Mouse (Mus musculus) ES-Bruce4 (cell line): ENCODE data around the gene Cfap70. TPM values are rescaled to one million over a fixed set of nuclear protein-coding genes. Genes with fewer than 3 reads are reported as not detected.

Experiments used
- H3K27ac ChIP-seq: 2 replicates; pipeline ENCODE4 v1.5.1; 2012; ENCODE audit warnings: low read length, inconsistent platforms; ENCODE audit not compliant: insufficient read depth
- H3K27me3 ChIP-seq: 2 replicates; pipeline ENCODE4 v1.6.1; 2012; ENCODE audit warnings: mild to moderate bottlenecking, low read length, inconsistent platforms; ENCODE audit not compliant: control insufficient read depth, poor library complexity, insufficient read depth, severe bottlenecking
- H3K36me3 ChIP-seq: 2 replicates; pipeline ENCODE4 v1.6.1; 2012; ENCODE audit warnings: inconsistent platforms, mild to moderate bottlenecking, low read length, moderate library complexity; ENCODE audit not compliant: control insufficient read depth, poor library complexity, insufficient read depth, severe bottlenecking
- H3K4me1 ChIP-seq: one replicate; pipeline ENCODE4 v1.8.1; 2011; ENCODE audit warnings: low read length; ENCODE audit not compliant: control insufficient read depth, insufficient read depth
- H3K4me3 ChIP-seq: 2 replicates; pipeline ENCODE4 v1.5.1; 2011; ENCODE audit warnings: low read depth, mild to moderate bottlenecking, low read length
- H3K9ac ChIP-seq: 2 replicates; pipeline ENCODE4 v1.6.1; 2012; ENCODE audit warnings: low read depth, mild to moderate bottlenecking, inconsistent platforms; ENCODE audit not compliant: poor library complexity, severe bottlenecking
- H3K9me3 ChIP-seq: replicated peaks from 2 replicates; pipeline ENCODE4 v1.6.1; 2012; ENCODE audit warnings: mild to moderate bottlenecking, low read length, inconsistent platforms; ENCODE audit not compliant: control insufficient read depth, poor library complexity, insufficient read depth, severe bottlenecking
- CTCF ChIP-seq: IDR thresholded peaks from one replicate; pipeline ENCODE4 v1.8.1; 2011; ENCODE audit warnings: low read depth, low read length
- EP300 ChIP-seq: IDR thresholded peaks from 2 replicates; pipeline ENCODE4 v1.6.1; 2011; ENCODE audit warnings: low read depth, low read length; ENCODE audit not compliant: insufficient read depth
- POLR2A ChIP-seq: IDR thresholded peaks from one replicate; pipeline ENCODE4 v1.8.1; 2011; ENCODE audit warnings: low read length; ENCODE audit not compliant: insufficient read depth
- polyA plus RNA-seq: library from polyadenylated mRNA; stranded (reverse); fragments of >200 nt; gene quantifications from 2 replicates; pipeline ENCODE4 v1.2.4, GENCODE M21; 2011; ENCODE audit warnings: low read depth; ENCODE audit not compliant: missing spikeins, insufficient read depth, insufficient read length

The Cfap70 gene
- polyA plus RNA-seq, 1 experiment = 2.1 TPM

- Histone ChIP-seq H3K36me3 (no peaks in the 10 kb centered on the region; the same call in 1 of the 2 replicates), H3K27ac (peak overlapping the region; percentile 25; the same call in 1 of the 2 replicates), H3K4me3 (no peak overlapping the region), H3K9me3 (no peaks in the 10 kb centered on the region), H3K4me1 (peaks cover 6% of the 10 kb centered on the region), H3K9ac (0 out of 2 replicates have a peak overlapping the region, but pooled peaks have one; percentile 18), H3K27me3 (no peaks in the 10 kb centered on the region)
- TF ChIP-seq POLR2A (no peak), EP300 (no peak), CTCF (no peak)
Observed at GRCm38 (mm10) chr14:20480195-20480579, 28.2 kb upstream of the Cfap70 start.

GRCm38 (mm10) chr14:20479291-20480194 is 27.5 kb upstream of the Cfap70 start, which contains the start of gene Anxa7:
Gene Anxa7, minus strand, starts transcription at chr14:20480133.
- H3K9ac ChIP-seq = peak within 1 kb of the TSS; percentile 62
- no peaks in the 10 kb centered on the region for H3K36me3 ChIP-seq
- no peak for TF ChIP-seq CTCF
- peak; percentile 4; the same call in 1 of the 2 replicates for TF ChIP-seq EP300
- TF ChIP-seq POLR2A = peak; percentile 42
- peaks cover 6% of the 10 kb centered on the region for H3K4me1 ChIP-seq
- H3K27me3 ChIP-seq = no peaks in the 10 kb centered on the region
- peak within 1 kb of the TSS; percentile 25 for H3K27ac ChIP-seq
- no peaks in the 10 kb centered on the region for H3K9me3 ChIP-seq
- H3K4me3 ChIP-seq = peak within 1 kb of the TSS; percentile 71

- TF ChIP-seq EP300 (0 out of 2 replicates have a peak, but pooled peaks have one; percentile 43), CTCF (no peak)
- no peaks in the 10 kb centered on the region for H3K27me3 ChIP-seq
- H3K36me3 ChIP-seq = no peaks in the 10 kb centered on the region
- peak overlapping the region; percentile 71 for H3K4me3 ChIP-seq
- H3K4me1 ChIP-seq = peaks cover 6% of the 10 kb centered on the region
- H3K9ac ChIP-seq = peak overlapping the region; percentile 62
- peak overlapping the region; percentile 77 for H3K27ac ChIP-seq
- H3K9me3 ChIP-seq = no peaks in the 10 kb centered on the region
Observed at GRCm38 (mm10) chr14:20478801-20479200, 26.8 kb upstream of the Cfap70 start.

- H3K9ac ChIP-seq = no peak overlapping the region
- H3K27me3 ChIP-seq = no peaks in the 10 kb centered on the region
- peak overlapping the region; percentile 25; the same call in 1 of the 2 replicates for H3K4me3 ChIP-seq
- no peaks in the 10 kb centered on the region for H3K9me3 ChIP-seq
- peak overlapping the region; percentile 77 for H3K27ac ChIP-seq
- H3K36me3 ChIP-seq = no peaks in the 10 kb centered on the region
- H3K4me1 ChIP-seq = peaks cover 6% of the 10 kb centered on the region
- TF ChIP-seq CTCF = no peak
- TF ChIP-seq EP300 = no peak
- no peak for TF ChIP-seq POLR2A
Observed at GRCm38 (mm10) chr14:20478385-20478784, 26.4 kb upstream of the Cfap70 start.

- H3K27me3 ChIP-seq = no peaks in the 10 kb centered on the region
- H3K4me3 ChIP-seq = no peak overlapping the region
- H3K9me3 ChIP-seq = no peaks in the 10 kb centered on the region
- no peak overlapping the region for H3K27ac ChIP-seq
- H3K36me3 ChIP-seq = 0 out of 2 replicates have a peak, but pooled peaks cover 2% of the 10 kb centered on the region
- no peak overlapping the region for H3K9ac ChIP-seq
- TF ChIP-seq EP300 (no peak), POLR2A (no peak), CTCF (no peak)
- peaks cover 6% of the 10 kb centered on the region for H3K4me1 ChIP-seq
Observed at GRCm38 (mm10) chr14:20477261-20478025, 25.4 kb upstream of the Cfap70 start.
